Mouse (Mus musculus): ENCODE results near the gene Fam13c. TPM values are rescaled to one million over a fixed set of nuclear protein-coding genes. Genes with fewer than 3 reads are reported as not detected.

The Fam13c gene
- polyA plus RNA-seq, 1 experiment from 2014 or later = 6.8 TPM

- ATAC-seq = no peak
- 30% methylated on average over 7 of the region's 7 CpGs for WGBS
- H3K4me3 ChIP-seq (ENCODE audit: low read depth, low read length) = no peak overlapping the region
- no peak overlapping the region for H3K9ac ChIP-seq (replicated peaks; ENCODE audit: low read depth)
- no peak overlapping the region for H3K27ac ChIP-seq (ENCODE audit: low read length)
- no peak overlapping the region for H3K4me2 ChIP-seq (replicated peaks; ENCODE audit: low read depth, low read length)
- peak; percentile 17 for DNase-seq (ENCODE audit: low spot score)
- TF ChIP-seq EP300 (IDR thresholded peaks at IDR 0.05) (no peak), CTCF (IDR thresholded peaks at IDR 0.05) (no peak)
- H3K9me3 ChIP-seq (ENCODE audit: low read length) = no peaks in the 10 kb centered on the region
- no peaks in the 10 kb centered on the region for H3K36me3 ChIP-seq (ENCODE audit: insufficient read depth, low read length)
- H3K27me3 ChIP-seq (replicated peaks; ENCODE audit: insufficient read depth, low read length) = no peaks in the 10 kb centered on the region
- no peaks in the 10 kb centered on the region for H3K4me1 ChIP-seq (ENCODE audit: insufficient read depth, low read depth, low read length)
These were observed 141.4 kb downstream of the Fam13c start for GRCm38 (mm10) chr10:70581556-70582211.

GRCm38 (mm10) chr10:70584171-70584570 is 143.9 kb downstream of the Fam13c start:
- Histone ChIP-seq H3K9me3 (ENCODE audit: low read length) (no peaks in the 10 kb centered on the region), H3K4me2 (replicated peaks; ENCODE audit: low read depth, low read length) (no peak overlapping the region)

GRCm38 (mm10) chr10:70586876-70587405 is 146.7 kb downstream of the Fam13c start:
- WGBS = 71% methylated on average over 3 of the region's 3 CpGs
- H3K4me3 ChIP-seq (ENCODE audit: low read depth, low read length) = no peak overlapping the region
- H3K27ac ChIP-seq (ENCODE audit: low read length) = no peak overlapping the region
- no peak overlapping the region for H3K9ac ChIP-seq (replicated peaks; ENCODE audit: low read depth)
- DNase-seq (ENCODE audit: low spot score) (no peak), ATAC-seq (no peak)
- H3K9me3 ChIP-seq (ENCODE audit: low read length) = no peaks in the 10 kb centered on the region
- TF ChIP-seq CTCF (IDR thresholded peaks at IDR 0.05) = no peak
- TF ChIP-seq EP300 (IDR thresholded peaks at IDR 0.05) = no peak
- H3K4me1 ChIP-seq (ENCODE audit: insufficient read depth, low read depth, low read length) = no peaks in the 10 kb centered on the region
- no peaks in the 10 kb centered on the region for H3K27me3 ChIP-seq (replicated peaks; ENCODE audit: insufficient read depth, low read length)
- H3K4me2 ChIP-seq (replicated peaks; ENCODE audit: low read depth, low read length) = no peak overlapping the region
- no peaks in the 10 kb centered on the region for H3K36me3 ChIP-seq (ENCODE audit: insufficient read depth, low read length)

More at GRCm38 (mm10) chr10:70584171-70584570, 143.9 kb downstream of the Fam13c start:
- DNase-seq (ENCODE audit: low spot score) (no peak), ATAC-seq (no peak)
- Histone ChIP-seq H3K9ac (replicated peaks; ENCODE audit: low read depth) (no peak overlapping the region), H3K4me1 (ENCODE audit: insufficient read depth, low read depth, low read length) (no peaks in the 10 kb centered on the region), H3K27ac (ENCODE audit: low read length) (no peak overlapping the region), H3K36me3 (ENCODE audit: insufficient read depth, low read length) (no peaks in the 10 kb centered on the region), H3K27me3 (replicated peaks; ENCODE audit: insufficient read depth, low read length) (no peaks in the 10 kb centered on the region), H3K4me3 (ENCODE audit: low read depth, low read length) (no peak overlapping the region)
- no peak for TF ChIP-seq EP300 (IDR thresholded peaks at IDR 0.05)
- TF ChIP-seq CTCF (IDR thresholded peaks at IDR 0.05) = no peak
- WGBS = 82% methylated on average over 1 of the region's 1 CpGs

GRCm38 (mm10) chr10:70594007-70594406 is 153.7 kb downstream of the Fam13c start:
- DNase-seq (ENCODE audit: low spot score) = peak; percentile 14
- Histone ChIP-seq H3K27ac (ENCODE audit: low read length) (no peak overlapping the region), H3K9ac (replicated peaks; ENCODE audit: low read depth) (no peak overlapping the region), H3K4me1 (ENCODE audit: insufficient read depth, low read depth, low read length) (no peaks in the 10 kb centered on the region), H3K27me3 (replicated peaks; ENCODE audit: insufficient read depth, low read length) (peaks cover 7% of the 10 kb centered on the region; the same call in 1 of the 2 replicates), H3K9me3 (ENCODE audit: low read length) (no peaks in the 10 kb centered on the region), H3K36me3 (ENCODE audit: insufficient read depth, low read length) (no peaks in the 10 kb centered on the region), H3K4me2 (replicated peaks; ENCODE audit: low read depth, low read length) (no peak overlapping the region), H3K4me3 (ENCODE audit: low read depth, low read length) (no peak overlapping the region)
- no peak for ATAC-seq
- 59% methylated on average over 1 of the region's 1 CpGs for WGBS
- TF ChIP-seq EP300 (IDR thresholded peaks at IDR 0.05) (no peak), CTCF (IDR thresholded peaks at IDR 0.05) (peak; percentile 52)

GRCm38 (mm10) chr10:70598081-70598515 is 157.8 kb downstream of the Fam13c start:
- Histone ChIP-seq H3K27ac (ENCODE audit: low read length) (no peak overlapping the region), H3K4me1 (ENCODE audit: insufficient read depth, low read depth, low read length) (no peaks in the 10 kb centered on the region), H3K4me3 (ENCODE audit: low read depth, low read length) (no peak overlapping the region), H3K9me3 (ENCODE audit: low read length) (no peaks in the 10 kb centered on the region), H3K27me3 (replicated peaks; ENCODE audit: insufficient read depth, low read length) (peaks cover 17% of the 10 kb centered on the region), H3K36me3 (ENCODE audit: insufficient read depth, low read length) (no peaks in the 10 kb centered on the region), H3K9ac (replicated peaks; ENCODE audit: low read depth) (no peak overlapping the region), H3K4me2 (replicated peaks; ENCODE audit: low read depth, low read length) (no peak overlapping the region; the same call in 1 of the 2 replicates)
- TF ChIP-seq CTCF (IDR thresholded peaks at IDR 0.05) (no peak), EP300 (IDR thresholded peaks at IDR 0.05) (no peak)
- DNase-seq (ENCODE audit: low spot score) = peak; percentile 53
- 21% methylated on average over 10 of the region's 10 CpGs for WGBS
- 0 out of 2 replicates have a peak, but pooled peaks have one; percentile 27 for ATAC-seq

GRCm38 (mm10) chr10:70598516-70599125 is 158.3 kb downstream of the Fam13c start:
- Histone ChIP-seq H3K27ac (ENCODE audit: low read length) (no peak overlapping the region), H3K9ac (replicated peaks; ENCODE audit: low read depth) (no peak overlapping the region), H3K4me1 (ENCODE audit: insufficient read depth, low read depth, low read length) (no peaks in the 10 kb centered on the region), H3K4me2 (replicated peaks; ENCODE audit: low read depth, low read length) (peak overlapping the region; percentile 88), H3K4me3 (ENCODE audit: low read depth, low read length) (peak overlapping the region; percentile 47), H3K36me3 (ENCODE audit: insufficient read depth, low read length) (no peaks in the 10 kb centered on the region), H3K27me3 (replicated peaks; ENCODE audit: insufficient read depth, low read length) (peaks cover 17% of the 10 kb centered on the region), H3K9me3 (ENCODE audit: low read length) (no peaks in the 10 kb centered on the region)
- TF ChIP-seq EP300 (IDR thresholded peaks at IDR 0.05) (no peak), CTCF (IDR thresholded peaks at IDR 0.05) (no peak)
- WGBS = 1% methylated on average over 47 of the region's 48 CpGs
- peak; percentile 27 for ATAC-seq
- peak; percentile 5 for DNase-seq (ENCODE audit: low spot score)
